Mouse (Mus musculus): ENCODE data around the gene Gfap.

Gene Gfap

GRCm38 (mm10) chr11:102837385-102837784, 63.3 kb downstream of the Gfap start:
- DNase-seq (ENCODE audit: low spot score in 2 of 2): no peak
